Mouse (Mus musculus) heart, adult 2 months (tissue): Measurements from ENCODE around the gene 3110009E18Rik.

Experiments used
- CTCF ChIP-seq: fragments of 200-600 bp; IDR thresholded peaks from 2 replicates; pipeline ENCODE4 v1.8.1; 2022; ENCODE audit warnings: antibody characterized with exemption, mild to moderate bottlenecking, moderate library complexity
- EP300 ChIP-seq: fragments of 200-500 bp; IDR thresholded peaks from 2 replicates; pipeline ENCODE4 v1.6.1; 2011; ENCODE audit warnings: low read depth, low read length, control low read depth; ENCODE audit not compliant: insufficient read depth
- POLR2A ChIP-seq: fragments of 200-500 bp; IDR thresholded peaks from 2 replicates; pipeline ENCODE4 v1.6.1; 2011; ENCODE audit warnings: mild to moderate bottlenecking, low read depth, low read length, control low read depth; ENCODE audit not compliant: insufficient read depth

DNA sequence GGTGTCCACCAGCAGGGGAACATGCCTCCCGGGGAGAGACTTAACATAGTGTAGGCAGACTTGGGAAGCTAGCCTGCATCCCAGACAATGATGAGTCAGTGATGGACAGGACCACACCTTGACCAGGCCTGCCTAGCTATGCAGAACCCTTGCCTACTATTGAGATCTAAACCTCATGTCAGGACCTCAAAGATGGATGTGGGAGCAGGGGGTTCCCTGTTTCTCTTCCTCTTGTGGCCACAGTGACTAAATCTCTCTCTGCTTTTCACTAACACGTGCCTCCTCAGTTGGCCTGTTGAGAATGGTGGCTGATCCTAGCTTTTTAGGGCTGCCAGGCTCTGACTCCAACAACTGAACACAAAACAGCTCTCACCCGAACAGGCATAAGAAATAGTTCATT, 81.6 kb downstream of the 3110009E18Rik start:
- no peak for TF ChIP-seq POLR2A
- no peak for TF ChIP-seq CTCF
- no peak for TF ChIP-seq EP300
